Mouse (Mus musculus) left cerebral cortex, postnatal 25 days (tissue): Measurements from ENCODE around the gene Psph. TPM values are rescaled to one million over a fixed set of nuclear protein-coding genes. Genes with fewer than 3 reads are reported as not detected.
A peak's percentile ranks its signal among the peaks of the same experiment; 100 is the strongest.
"Not testable (repeated sequence)": the region's sequence is repeated elsewhere in the genome, so short reads cannot be mapped to it uniquely, and the experiment has no call there.

Source experiments
- DNase-seq, 2 experiments: peaks; one replicate each; pipeline ENCODE4 v3.0.0; 2022; ENCODE audit warnings: low spot score in 2 of 2, mixed read lengths in 1 of 2
- intact Hi-C: fragments of 180-260 bp; cut with DNase I; formaldehyde crosslinking; loops from one replicate; pipeline ENCODE4 v1.15.1; 2025
- total RNA-seq, 2 experiments: library from RNA; stranded (reverse); gene quantifications; 2 replicates each; pipeline ENCODE4 v1.2.3; 2021

The Psph gene
- total RNA-seq = 10 to 100 TPM; 21.8 to 23.5 TPM

DNA sequence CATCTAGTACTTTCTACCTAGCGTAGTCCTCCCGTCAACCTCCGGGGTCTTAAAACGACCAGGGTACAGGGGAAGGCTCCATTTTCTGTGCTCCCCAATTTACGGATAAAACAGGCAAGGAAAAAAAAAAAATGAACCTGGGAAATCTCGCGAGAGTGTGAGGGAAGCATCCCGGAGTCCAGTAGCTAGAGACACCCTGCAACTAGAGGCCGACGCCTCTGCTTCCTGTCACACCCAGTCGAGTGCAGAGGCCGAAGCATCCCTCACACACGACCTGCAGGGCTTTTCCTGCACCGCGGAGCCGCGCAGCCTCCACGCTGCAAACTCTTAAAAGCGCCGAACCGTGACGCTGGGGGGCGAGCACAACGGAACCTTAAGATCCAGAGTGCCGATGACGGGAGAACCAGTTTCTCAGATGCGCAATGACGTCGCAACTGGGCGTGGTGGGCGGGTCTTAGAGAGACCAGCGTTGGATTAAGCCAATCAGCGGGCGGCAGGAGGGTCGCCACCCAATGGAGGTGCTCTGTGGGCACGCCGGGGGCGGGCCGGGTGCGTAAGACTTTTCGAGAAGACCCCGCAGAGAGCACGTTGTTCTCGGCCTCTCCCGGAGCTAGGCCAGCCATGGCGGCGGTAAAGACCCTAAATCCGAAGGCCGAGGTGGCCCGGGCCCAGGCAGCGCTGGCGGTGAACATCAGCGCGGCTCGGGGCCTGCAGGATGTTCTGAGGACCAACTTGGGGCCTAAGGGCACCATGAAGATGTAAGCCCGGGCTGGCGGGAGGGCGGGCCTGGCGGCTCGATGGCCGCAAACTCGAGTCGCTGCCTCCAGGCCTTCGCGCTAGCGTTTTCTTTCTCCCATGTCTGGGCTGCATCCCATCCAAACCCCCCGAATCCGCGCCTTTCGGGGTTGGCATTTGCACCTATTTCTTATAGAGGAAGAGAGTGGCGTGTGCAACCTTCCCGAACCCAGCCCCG is at the start of gene Psph:
TSS of gene Psph (minus strand) at position 632 of the 973 bp plus-strand sequence.
- DNase-seq = peak; percentile 97 to 99
- intact Hi-C loops = no loop called here

- intact Hi-C loops, DNase-seq: not testable (repeated sequence)
These were observed 3.3 kb upstream of the Psph start for GRCm38 (mm10) chr5:129790591-129790990.

- no peak for DNase-seq
- intact Hi-C loops = no loop called here
These were observed 757 bp upstream of the Psph start for GRCm38 (mm10) chr5:129787818-129788593.

DNA sequence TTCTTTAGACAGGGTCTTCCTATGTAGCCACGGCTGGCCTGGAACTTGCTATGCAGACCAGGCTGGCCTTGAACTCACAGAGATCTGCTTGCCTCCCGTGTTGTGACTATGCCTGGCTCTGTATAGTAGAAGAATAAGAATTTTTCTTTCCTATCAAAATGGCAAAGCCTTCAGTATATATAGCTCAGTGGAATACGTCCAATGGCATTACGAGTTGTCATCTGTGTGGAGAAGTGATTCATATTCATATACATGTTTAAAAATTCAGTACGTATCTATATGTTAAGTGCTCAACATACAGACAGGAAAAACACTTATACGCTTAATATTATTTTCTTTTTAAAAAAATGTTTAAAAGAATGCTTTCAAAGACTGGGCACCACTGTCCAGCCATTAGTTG is 1.1 kb downstream of the Psph start:
- peak in 1 of 2 experiments; percentile 9 for DNase-seq
- intact Hi-C loops = no loop called here

GRCm38 (mm10) chr5:129785235-129785870 is 1.9 kb downstream of the Psph start:
- DNase-seq = no peak
- intact Hi-C loops = no loop called here

GRCm38 (mm10) chr5:129782211-129782610 is 5.0 kb downstream of the Psph start:
- no peak for DNase-seq
- intact Hi-C loops = no loop called here

- intact Hi-C loops = no loop called here
- DNase-seq = no peak
These were observed 7.1 kb downstream of the Psph start for GRCm38 (mm10) chr5:129780131-129780530.

- intact Hi-C loops = no loop called here
- DNase-seq = peak; percentile 77 to 89
These were observed 8.1 kb downstream of the Psph start for GRCm38 (mm10) chr5:129778996-129779716.

DNA sequence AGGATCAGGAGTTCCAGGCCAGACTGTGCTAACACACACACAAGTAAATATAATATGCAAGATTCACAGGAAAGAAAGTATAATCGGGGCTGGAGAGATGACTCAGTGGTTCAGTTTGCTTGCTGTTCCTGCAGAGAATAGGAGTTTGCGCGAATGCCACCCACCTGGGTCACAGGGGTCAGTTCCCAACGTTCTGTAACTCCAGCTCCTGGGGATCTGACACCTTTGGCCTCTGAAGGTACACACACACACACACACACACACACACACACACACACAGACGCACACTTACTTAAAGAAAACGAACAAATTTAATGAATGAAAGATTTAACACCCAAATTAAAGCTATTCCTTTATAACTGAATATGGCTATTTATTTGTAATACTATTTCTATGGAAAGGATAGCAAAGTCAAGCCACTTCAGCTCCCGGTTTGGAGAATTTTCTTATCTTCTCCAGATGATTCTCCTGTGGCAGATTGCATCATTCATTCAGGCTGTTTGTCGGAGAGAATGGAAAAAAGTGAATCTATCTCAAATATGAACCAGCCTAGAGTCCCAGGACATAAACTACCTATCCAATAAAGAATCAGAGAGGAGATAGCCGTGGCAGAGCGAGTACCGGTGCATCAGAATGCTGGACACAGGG is 8.8 kb downstream of the Psph start:
- no peak for DNase-seq
- intact Hi-C loops = no loop called here

DNA sequence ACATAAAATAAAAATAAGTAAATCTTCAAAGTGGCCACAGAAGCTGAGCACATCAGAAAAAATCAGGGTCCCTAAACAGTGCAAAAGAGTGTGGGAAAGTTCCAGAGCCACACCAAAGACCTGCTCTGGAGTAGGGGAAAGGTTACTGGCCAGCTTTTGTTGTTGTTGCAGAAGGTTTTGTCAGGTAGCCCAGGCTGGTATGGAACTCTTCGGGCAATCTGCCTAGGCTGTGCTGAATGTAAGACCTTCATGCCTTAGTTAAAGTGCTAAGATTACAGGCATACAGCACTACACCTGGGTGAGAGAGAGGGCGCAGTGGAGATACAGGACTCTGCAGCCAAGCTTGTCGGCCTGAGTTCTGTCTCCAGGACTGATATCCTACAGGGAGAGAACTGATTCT is 12.6 kb downstream of the Psph start:
- no peak for DNase-seq
- intact Hi-C loops = no loop called here

DNA sequence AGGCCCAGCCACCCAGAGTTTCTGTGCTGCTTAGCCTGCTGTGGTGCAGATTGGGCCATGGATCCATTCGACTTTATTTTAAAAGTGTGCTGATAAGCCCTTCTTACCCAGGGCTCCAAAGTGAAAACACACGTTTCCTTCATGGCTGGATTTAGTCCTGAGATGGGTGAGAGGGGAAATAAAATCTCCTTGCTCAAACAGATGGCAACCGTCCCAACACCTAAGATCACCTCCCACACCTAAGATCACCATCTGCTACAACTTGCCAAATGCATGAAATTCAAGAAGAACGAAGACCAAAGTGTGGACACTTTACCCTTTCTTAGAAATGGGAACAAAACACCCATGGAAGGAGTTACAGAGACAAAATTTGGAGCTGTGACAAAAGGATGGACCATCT is 13.9 kb downstream of the Psph start:
- intact Hi-C loops = not testable (repeated sequence)
- DNase-seq = peak in 1 of 2 experiments; percentile 39

DNA sequence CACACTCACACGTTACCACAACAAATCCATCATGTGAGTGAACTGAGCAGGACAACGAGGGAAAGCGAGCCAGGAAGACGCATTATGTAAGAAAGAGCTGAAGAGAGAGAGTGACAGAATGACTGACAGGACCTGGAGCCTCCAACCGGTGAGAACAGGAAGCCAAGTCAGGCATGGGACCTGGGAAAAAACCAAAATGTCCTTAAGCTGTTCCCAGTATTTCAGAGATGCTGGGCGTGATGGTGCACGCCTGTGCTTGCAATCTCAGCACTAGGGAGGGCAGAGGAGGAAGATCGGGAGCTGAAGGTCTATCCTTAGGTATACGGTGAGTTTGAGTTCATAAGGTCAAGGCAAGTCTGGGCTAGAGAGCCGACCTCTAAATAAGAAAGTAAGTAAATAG is 14.8 kb downstream of the Psph start:
- no peak for DNase-seq
- intact Hi-C loops = no loop called here

DNA sequence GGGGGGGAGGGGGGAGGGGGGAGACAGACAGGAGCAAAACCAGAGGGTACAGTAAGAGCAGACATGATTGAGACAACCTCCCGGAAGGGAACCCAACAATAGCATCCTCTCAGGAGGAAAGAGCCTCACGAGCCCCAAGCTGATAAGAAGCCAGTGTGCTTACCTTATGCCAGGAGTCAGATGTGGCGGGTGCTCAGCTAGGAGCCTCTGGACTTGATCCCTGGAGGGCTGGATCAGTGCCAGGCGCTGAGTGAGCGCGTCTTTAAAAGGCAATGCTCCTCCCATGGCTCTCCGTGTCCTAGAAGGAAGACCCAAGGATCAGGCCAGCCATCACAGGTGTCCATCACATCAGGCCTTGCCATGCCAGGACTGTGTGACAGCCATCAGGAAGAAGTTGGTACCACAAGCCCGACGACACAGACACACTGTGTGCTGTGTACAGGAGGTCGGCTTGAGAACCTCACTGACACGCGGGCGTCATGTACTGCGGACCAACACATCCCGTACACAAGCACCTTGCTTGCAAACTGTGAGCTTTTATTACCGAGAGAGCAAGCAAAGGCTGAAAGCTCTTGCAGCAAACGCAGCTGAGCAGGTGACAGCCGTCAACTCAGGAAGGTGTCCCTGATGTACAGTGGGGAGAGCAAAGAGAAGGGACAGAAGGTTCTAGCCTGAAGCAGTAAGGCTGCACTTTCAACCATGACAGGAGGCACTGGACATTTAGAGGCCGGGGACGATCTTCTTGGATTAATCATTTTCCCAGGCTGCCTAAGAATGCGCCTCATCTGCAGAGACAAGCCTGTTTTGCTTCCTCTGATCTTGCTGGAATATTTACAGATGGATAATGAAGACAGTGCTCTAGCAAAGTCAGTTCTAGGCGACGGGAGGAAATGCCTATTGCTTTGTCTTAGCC is 16.6 kb downstream of the Psph start:
- intact Hi-C loops = no loop called here
- DNase-seq = no peak

DNA sequence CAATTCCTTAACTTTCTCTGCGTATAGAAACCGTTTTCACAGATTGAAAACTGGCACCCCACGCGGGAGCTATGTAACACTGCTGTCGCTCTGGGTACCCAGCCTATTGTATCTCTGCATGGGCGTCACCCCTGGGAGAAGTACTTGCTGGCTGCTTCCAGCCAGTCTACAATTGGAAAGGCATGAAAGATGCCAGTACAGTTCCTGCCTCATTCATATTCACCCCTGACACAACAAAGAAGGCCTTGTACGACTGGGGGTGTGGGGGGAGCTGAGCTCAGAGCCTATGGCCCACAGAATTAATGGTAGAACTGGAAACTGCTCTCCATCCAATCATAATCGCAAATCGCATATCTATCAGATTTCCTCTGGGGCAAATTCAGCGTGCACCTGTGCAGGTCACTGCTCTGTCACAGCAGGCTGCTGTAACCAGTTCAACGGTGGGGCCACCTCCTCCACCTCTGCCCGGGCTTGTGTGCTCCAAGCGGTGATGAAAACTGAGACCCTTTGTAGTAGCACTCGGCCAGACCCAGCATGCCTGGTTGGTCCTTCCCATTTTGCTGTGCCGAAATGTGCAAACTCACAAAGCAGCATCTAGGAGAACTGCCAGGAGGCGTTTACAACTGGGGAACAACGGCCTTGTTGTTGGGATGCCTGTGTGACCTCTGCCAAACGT is 25.2 kb downstream of the Psph start:
- DNase-seq = peak; percentile 27 to 50
- intact Hi-C loops = no loop called here

- DNase-seq = no peak
- intact Hi-C loops = no loop called here
These were observed 27.2 kb downstream of the Psph start for GRCm38 (mm10) chr5:129759929-129760480.

DNA sequence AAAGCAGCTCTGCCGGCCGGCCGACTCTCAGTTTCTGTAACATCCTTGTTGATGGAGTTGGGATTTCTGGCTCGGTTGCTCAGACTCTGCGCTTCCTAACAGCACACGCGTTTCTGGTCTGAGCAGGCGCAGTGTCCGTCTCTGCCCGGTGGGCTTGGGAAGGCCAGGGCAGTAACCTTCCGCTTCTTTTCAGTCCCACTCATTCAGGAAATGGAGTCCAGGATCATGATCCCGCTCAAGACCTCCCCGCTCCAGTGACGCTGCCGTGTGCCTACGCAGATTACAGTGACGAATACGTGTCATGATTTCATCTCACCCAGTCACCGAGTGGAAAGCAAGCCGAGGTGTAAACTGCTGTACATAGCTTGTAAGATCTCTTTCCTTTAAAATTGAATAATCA is 30.4 kb downstream of the Psph start:
- intact Hi-C loops = no loop called here
- DNase-seq = no peak

- intact Hi-C loops = no loop called here
- DNase-seq = no peak
These were observed 43.2 kb downstream of the Psph start for GRCm38 (mm10) chr5:129744050-129744449.
